Mouse (Mus musculus) frontal cortex, postnatal 14 days (tissue): ENCODE measurements around the gene Six4.
"Not testable (repeated sequence)": the region's sequence is repeated elsewhere in the genome, so short reads cannot be mapped to it uniquely, and the experiment has no call there.

ENCODE experiments used
- DNase-seq, 2 experiments: peaks; one replicate each; pipeline ENCODE4 v3.0.0; 2022; ENCODE audit warnings: low spot score in 2 of 2

The Six4 gene

DNA sequence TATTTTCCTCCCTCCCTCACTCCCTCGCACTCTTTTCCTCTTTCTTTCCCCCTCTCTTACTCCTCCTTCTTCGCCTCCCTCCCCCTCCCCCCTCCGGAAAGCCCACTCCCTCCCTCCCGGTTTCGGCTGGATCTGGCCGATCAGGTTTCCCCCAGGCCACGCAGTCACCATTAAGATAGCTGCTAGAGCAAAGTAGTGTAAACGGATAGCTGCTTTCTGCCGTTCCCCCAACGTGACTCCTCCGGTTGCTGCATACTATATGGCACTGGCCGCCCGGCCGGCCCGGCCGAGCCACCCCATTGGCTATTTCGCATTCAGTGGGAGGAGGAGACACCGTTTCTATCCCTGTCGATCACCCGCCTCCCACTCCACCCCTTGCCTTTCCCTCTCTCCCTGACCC is at the start of gene Six4:
Six4 (minus strand) TSS at position 261 of the 400 bp plus-strand sequence.
- peak in 1 of 2 experiments; percentile 18 for DNase-seq

- DNase-seq: no peak
Measured at GRCm38 (mm10) chr12:73162408-73163181, 49.3 kb upstream of the Six4 start.

- no peak for DNase-seq
Measured at GRCm38 (mm10) chr12:73160341-73160740, 47.1 kb upstream of the Six4 start.

DNA sequence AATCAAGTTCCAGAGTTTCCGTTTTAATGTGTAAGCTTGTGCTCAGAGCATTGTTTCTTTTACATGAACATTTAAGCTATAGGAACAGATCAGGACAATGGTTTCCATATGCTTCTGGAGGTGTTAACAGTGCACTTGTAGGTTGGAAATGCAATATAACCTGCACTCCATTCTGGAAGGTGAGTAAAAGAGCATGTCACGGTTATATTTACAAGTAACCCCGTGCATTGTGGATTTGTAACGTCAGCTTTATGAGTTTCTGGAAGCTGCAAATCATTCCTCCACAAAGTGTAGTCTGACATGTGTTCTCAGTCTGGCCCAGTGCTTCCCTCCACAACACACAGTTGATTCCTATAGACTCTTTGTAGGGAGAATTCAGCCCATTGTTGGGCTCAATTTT is 40.9 kb upstream of the Six4 start:
- no peak for DNase-seq

- not testable (repeated sequence) for DNase-seq
Measured at GRCm38 (mm10) chr12:73151038-73151437, 37.8 kb upstream of the Six4 start.

GRCm38 (mm10) chr12:73147236-73147635 is 34.0 kb upstream of the Six4 start:
- DNase-seq: no peak

GRCm38 (mm10) chr12:73140732-73141131 is 27.5 kb upstream of the Six4 start:
- DNase-seq: no peak

GRCm38 (mm10) chr12:73125250-73125649 is 12.0 kb upstream of the Six4 start:
- no peak for DNase-seq

DNA sequence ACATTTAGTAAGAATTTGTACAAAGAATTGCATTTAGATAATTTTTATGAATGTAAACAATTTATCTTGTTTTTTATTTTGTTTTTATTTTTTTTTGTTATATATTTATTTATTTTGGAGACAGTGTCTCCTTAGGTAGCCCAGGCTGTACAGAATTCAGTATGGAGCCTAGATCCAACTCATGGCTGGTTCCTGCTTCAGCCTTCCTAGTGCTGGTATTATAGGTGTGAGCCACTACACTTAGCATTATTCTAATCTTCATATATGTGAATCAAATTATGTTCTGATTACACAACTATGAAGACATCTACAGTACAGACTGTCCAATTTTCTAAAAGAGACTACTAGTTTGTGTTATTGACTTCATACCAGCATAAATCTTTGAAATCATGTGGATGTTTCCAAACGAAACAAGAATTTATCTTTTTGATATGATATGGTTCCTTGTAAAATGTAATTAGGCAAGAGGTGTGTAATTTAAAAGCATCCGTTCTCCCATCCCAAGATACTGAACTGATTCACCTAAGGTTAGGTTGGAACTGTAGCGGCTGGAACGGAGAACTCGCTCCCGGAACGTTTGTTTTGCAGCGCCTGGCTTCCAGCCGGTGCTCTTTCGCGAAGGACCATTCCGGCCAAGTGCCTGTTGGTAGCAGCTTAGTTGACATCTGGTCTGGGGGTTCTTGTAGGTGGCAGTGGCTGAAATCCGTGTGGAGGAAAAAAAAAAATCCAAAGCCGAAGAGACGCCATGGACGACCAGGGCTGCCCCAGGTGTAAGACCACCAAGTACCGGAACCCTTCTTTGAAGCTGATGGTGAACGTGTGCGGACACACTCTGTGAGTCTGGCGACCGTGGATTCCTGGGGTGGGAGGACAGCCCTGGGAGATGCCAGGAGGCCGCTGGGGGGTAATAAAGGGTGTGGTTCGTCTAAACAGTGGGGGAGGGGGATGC is 10.1 kb upstream of the Six4 start, which contains the start of gene Mnat1:
Mnat1 (plus strand) TSS at position 625 of the 949 bp plus-strand sequence.
- DNase-seq: peak; percentile 58 to 70

DNA sequence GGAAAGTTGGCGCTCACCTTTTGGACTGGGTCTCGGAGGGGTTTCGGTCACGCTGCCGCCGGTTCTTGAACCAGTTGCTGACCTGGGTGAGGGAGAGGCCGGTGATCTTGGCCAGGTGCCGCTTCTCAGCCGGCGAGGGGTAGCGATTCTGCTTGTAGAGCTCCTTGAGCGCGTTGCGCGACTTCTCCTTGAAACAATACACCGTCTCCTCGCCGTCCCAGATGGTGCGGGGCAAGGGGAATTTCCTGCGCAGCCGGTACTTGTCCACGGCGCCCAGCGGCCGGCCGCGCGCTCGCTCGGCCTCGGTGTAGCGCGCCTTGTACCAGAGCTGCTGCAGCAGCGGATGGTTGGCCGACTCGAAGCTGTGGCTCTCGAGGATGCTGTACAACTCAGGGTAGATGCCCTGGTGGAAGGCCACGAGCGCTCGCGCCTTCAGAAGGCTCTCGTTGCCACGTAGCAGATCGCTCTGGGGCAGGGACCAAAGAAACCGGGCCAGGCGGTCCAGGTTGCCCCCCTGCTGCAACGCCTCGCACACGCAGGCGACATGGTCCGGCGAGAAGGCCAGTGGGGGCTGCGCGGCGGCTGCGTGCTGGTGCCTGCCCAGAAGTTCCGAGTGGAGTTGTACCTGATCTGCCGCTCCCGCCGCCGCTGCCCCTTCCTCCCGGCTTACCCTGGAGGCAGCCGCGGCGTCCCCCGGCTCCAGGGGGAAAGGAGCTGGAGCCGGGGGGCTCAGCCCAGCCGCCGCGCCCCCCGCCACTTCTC is 749 bp downstream of the Six4 start:
- peak in 1 of 2 experiments; percentile 7 for DNase-seq

DNA sequence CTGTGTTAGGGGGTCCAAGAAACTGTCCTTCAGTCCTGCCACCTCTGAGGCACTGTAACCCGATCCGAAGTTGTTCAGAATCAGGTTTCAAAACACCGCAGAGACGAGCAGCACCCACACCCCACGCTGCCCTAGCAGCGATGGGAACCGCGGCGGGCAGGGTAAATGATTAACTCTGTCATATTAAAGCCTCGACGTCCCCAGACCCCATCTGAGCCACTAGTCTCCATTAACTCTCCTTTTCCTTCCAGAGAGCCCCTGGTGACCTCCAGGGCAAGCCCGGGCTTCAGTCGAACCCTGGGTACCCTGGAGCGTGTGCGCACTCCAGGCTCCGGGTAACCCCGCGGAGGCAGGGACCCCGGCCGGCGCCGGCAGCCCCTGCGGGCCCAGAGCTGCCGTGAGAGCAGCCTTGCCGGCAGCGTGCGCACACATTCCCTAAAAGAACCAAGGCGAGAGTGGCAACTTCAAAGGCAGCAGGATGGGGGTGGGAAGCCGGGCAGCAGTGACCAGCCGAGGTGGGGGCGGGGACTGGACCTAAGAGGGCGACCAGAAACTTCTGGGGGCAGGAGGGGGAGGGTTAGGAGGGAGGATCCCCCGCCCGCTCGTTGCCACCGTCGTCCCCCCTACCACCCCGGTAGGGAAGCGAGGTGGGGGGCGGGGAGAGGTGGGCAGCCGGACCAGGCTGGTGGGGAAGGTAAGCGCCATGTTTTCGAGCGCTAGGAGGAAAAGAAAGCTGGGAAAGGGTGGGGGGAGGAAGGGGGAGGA is 1.5 kb downstream of the Six4 start:
- DNase-seq: peak in 1 of 2 experiments; percentile 3

GRCm38 (mm10) chr12:73110431-73111111 is 2.7 kb downstream of the Six4 start:
- no peak for DNase-seq

DNA sequence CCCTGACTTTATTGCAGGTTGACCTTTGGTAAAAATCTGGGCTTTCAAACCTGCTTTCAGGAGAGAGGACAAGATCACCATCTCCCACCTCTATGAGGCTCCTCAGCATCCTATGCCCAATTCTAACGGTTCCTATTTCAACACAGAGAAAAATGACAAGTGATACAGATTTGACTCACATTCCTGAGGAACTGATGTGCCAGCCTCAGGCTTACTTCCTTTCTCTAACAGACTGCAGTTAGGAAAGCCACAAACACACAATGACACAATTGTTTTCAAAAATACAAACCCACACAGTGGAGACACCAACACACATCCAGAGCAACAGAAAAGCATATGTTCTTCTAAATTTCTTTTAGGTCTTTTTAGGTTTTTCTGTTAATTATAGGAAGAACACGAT is 5.4 kb downstream of the Six4 start:
- DNase-seq: no peak

DNA sequence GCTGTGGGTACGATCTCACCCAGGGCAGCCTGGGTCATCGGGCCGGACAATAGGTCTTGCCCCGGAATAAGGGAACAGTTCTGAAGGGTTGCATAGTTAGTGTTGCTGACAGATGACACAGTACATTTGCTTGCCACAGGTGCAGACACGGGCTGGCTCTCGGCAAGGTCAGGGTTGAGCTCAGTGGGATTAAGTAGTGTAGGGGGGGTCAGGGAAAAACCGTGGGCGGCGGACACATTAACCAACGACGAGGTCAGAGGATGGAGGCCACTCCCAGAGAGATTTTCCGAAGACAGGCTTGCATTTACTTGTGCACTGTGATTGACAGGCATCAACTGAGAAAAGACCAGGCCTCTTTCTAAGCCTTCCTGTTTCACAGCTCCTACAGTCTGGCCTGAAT is 9.5 kb downstream of the Six4 start:
- no peak for DNase-seq

DNA sequence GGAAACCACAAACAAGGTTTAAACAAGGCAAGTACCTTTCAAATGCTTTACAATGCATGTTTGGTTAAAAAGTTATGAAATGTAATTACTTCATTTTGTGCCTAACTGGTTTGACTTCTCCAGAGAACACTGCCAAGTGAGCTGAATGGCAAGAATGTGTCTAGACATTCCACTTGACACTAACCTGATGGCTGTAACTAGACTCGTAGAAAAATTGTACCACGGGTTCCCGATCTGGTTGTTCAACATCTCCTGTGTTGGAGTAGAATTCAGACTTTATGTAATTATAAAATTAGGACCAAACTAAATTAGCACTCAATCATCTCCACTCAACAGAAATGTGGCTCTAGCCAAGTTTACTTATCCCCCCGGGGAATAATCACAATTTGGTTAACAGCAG is 14.7 kb downstream of the Six4 start:
- no peak for DNase-seq

DNA sequence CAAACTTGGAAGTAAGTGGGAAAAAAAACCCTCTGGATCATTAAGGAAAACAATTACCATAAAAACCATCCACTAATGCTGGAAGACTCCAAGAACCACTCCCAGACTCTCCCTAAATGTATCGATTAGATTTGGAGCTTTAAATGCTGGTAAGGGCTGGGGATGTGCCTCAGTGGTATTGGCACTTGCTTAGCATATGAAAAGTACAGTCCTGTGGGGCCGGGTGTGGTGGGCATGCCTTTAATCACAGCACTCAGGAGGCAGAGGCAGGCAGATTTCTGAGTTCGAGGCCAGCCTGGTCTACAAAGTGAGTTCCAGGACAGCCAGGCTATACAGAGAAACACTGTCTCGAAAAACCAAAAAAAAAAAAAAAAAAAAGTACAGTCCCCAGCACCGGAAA is 17.1 kb downstream of the Six4 start:
- DNase-seq: not testable (repeated sequence)

DNA sequence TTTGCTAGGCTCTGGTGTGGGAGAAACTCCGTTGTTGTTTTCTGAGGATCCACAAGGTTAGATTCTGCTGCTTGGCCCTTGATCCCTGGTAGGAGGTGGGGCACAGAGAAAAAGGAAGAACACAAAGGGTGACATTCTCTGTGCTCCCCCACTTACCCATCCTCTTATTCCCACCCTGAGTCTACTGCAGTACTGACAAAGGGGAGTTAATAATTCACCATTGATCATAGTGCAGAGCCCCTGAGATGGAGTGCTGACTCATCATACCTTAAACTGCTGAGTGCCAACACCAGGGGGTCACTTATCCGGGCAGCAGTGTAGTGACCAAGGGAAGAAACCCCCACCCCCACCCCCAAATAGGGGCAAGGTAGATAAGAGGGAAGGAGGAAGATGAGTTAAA is 18.7 kb downstream of the Six4 start:
- DNase-seq: no peak

- DNase-seq: no peak
Measured at GRCm38 (mm10) chr12:73094189-73094588, 19.1 kb downstream of the Six4 start.

GRCm38 (mm10) chr12:73090672-73091335 is 22.5 kb downstream of the Six4 start:
- no peak for DNase-seq

DNA sequence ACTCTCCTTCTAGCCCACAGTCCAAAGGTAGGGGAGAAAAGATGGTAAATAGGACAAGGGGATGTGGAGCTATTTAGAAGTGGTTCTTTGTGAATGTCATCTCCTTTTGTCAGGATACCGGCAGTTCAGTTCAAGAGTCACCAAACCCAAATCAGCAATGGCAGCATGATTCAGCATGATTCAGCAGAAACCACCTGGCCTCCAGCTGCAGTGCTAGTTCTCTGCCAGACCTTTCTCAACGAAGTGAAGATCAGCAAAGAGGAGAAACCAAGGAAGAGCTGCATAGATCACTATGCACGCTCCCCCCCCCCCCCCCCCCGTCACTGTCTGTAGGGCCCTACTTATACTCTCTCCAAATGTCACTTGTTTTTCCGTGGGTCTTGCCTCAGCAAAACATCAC is 24.3 kb downstream of the Six4 start:
- no peak for DNase-seq
